Mouse (Mus musculus) regulatory T cell (primary cell): ENCODE data around the gene Txndc8.

Experiments used
- in situ Hi-C: fragments of 300-600 bp; cut with MboI, MseI; formaldehyde crosslinking; loops from one replicate; pipeline ENCODE4 v1.15.1; 2025; ENCODE audit warnings: high pct_unique_total_duplicates

The Txndc8 gene

DNA sequence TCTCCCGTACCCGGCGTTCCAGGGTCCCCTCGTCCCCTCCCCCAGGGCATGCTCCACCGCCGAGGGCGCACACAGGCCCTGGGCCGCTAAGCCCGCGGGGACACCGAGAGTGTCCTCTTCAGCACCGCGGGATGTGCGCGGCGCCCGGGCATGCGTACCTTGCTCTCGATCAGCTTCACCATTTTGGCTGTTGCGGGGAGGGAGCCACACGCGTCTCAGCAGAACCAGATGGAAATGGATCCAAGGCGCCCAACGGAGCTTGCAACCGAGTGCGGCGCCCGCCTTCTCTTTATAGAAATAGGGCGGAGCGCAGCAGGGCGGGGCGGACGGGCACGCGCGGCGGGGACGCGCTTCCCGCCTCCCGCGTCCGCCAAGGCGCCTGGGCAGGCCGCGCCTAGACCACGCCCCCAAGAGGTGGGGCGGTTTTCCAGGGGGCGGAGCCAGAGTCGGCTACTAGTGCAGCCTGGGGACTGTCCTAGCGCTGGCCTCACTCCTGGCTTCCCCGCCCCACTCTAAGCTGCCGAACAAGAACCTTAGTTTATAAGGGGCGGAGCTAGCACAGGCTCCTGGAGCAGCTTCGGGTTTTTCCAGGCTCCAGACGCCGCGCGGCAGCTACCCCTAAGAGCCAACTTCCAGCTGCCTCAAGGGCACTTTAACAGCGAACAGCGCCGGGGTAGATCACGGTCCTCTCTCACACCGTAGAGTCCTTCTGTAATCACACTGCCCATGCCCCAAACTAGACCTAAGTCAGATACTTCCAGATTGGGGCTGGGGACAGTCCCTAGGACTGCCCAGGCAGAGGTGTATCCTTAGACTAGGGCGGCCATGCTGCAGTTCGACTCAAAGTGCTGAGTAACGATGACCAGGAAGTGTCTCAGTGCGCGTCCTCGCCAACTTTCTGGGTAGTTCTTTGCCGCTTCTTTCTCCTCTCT, 52.6 kb downstream of the Txndc8 start, which contains the start of gene Txn1:
TSS of gene Txn1 (minus strand) at position 383 of the 932 bp plus-strand sequence.
- in situ Hi-C loops = no loop called here

DNA sequence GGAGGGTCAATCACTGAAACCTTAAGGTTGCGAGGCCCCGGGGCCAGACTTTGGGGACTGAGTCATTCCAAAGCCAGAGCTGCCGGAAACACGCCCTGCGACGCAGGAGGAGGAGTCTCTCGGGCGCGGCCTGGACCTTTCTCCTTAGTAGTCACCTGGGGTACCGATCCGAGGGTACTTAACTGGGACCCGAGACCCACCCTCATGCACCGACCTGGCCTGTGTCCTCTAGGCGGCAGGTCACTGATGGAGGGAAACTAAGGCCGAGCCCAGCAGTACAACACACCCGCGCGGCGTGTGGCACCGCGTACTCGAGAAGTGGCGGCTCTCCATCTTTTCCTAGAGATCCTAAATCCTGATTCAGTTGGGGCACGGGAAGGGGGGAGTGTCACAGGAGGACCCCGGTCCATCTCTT, 53.4 kb downstream of the Txndc8 start:
- in situ Hi-C loops = no loop called here

DNA sequence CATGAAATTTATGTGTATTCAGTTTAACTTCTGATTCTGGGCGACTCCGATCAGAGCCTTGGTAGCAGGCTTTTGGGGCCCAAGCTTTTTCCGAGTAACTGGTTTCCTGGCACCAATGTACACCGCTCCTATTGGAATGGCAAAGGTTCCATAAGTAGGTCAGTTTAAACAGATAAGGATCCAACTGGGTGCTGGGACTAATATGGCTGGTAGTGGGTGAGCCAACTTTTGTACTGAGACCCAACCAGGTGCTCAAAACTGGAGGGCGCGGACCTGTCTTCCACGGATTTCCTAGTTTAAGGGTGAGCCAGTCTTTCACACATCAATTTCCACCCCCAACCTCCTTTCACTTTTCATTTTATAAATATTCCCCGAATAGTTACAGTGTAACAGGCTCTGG, 53.9 kb downstream of the Txndc8 start:
- in situ Hi-C loops = no loop called here

DNA sequence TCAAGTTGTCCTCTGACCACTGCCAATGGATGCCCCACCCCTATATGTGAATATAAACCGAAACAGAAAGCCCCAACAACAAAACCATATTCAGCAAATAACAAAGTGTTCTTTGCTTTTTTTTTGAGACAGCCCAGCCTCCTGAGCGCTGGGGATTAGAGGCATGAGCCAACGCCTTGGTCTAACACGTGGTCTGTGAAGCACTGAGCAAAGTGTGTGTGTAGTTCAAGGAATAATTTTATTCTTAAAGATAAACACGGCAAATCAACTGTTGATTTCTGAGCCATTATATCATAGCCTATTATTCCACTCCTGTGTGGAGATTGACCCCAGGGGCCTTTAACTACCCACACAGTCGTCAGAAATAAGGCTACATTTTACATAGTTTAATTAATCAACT, 54.3 kb downstream of the Txndc8 start:
- in situ Hi-C loops = no loop called here

DNA sequence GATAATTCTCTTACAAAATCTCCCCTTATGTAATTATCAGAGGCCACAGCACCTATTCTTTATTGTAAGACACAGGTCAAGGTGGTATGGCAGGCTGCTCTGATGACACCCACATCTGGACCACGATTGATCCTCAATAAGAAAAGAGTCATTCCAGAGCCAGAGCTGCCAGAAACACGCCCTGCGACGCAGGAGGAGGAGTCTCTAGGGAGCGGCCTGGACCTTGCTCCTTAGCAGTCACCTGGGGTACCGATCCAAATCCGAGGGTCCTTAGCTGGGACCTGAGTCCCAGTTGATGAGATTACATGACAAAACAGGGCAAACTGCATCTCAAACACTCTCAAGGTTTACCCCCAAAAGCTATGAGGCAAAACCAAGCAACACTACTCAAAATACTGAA, 55.1 kb downstream of the Txndc8 start:
- in situ Hi-C loops = no loop called here

DNA sequence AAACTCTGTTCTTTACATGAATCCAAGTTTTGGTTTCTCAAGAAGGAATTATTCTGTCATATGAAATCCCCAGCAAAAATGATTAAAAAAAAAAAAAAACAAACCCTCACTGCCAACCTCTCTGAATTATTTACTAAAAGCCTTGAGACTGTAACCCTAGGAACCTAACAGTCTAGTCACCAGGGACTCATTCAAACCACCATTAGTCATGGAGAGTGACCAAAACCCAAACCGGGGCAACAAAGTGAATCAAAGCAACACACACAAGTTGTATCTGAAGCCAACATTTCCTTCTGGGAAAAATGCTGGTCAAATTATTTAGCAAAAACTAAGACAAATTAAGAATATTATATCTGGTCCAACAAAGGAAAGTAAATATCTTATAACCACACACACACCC, 56.0 kb downstream of the Txndc8 start:
- in situ Hi-C loops = no loop called here

DNA sequence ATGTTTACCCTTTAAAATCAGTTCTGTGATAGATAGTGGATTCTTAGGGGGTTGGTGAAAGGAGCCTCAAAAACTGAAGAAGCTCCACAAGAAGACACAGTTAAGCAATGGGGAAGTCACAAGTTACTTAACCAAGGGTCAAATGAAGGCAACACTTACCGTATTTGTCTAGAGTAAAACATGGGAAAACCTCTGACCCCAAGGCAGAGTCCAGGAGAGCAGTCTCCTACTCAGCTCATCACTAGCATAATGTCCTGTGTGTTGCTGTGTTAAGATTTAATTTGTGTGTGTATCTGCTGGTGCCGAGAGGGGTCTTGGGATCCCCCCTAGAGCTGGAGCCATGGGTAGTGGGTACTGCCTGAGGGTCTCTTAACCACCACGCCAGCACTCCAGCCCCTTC, 56.5 kb downstream of the Txndc8 start:
- in situ Hi-C loops = no loop called here

DNA sequence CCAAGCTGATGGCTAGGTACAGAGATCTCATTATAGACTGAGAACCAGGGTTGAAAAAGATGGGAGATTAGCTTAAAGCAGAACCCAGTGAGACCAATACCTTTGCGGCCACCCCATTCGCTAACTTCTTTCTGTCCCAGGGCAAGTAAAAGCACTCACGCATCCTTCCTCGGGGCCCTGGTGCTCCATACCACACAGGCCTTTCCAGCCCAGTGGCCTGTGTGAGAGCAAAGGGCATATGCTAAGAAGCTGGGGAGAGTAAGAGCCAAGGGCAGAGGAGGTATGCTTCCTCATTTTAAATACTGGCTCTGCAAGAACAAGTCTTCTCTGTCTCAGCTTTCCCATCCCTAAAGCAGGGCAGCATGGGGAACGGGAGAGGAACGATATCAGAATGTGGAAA, 59.1 kb downstream of the Txndc8 start:
- in situ Hi-C loops = no loop called here

DNA sequence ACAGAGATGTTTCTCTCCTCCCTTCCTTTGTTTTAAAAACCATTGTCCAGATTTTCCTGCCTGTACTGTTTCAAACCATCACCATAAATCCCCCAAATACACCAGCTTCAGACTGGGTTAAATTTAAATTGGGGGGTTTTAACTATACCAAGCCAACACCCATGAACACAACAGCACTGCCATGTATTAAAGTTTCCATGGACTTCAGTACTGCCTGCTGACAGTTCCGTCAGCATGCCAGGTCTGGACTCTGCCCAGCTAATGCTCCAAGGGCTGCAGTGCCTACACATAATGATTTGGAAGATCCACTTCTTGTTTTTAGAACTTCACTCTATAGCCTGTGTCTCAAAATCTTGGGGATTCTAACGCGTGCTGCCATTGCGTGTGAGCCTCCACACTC, 61.4 kb downstream of the Txndc8 start:
- in situ Hi-C loops = no loop called here

DNA sequence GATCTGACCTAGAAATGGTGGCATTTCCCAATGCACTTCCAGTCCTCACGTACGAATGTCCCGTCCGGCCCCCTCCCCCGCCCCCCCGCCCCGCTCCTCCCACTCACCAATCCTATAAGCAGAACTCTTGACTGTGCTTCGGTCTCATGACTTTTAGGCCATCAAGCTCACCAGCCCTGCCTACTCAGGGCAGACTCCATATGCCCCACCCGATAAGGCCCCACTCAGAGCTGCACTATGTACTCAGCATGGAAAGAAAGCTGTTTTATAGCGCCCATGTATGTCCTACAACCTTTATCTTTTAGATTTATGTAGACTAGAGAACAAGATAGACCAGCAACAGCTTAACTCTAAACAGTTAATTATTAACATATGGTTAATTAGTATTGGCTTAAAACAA, 61.9 kb downstream of the Txndc8 start:
- in situ Hi-C loops = no loop called here

DNA sequence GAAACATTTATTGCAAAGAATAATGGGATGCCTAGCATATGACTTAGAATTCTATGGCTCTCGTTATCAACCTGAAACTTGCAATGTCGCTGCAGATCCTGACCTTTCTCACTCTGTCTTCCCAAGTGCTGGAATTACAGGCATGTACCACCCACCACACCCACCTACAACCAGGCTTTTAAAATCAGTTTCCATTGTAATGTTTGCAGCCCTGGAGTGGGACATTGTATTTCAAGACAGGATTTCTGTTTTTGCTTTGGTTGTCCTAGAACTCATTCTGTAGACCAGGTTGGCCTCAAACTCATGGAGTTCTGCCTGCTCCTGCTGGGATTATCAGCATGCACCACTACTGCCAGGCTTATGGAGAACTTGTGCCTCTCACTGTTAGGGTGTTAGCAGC, 66.0 kb downstream of the Txndc8 start:
- in situ Hi-C loops = no loop called here

DNA sequence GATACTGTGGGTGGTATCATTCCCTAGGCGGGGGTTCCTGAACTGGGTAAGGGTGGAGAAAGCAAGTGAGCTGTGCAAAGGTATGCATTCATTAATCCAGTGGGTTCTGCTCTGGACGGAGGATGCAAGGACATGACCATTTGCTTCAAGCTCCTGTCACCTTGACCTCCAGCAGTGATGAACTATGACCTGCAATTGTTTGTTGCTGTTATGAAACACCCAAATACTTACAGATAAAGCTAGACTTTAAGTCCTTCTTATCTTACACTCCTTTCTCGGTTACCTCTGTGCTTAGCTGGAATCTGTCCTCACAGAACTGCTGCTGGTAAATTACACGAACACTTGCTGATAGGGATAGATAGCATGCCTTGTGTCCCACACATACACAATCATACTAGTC, 68.3 kb downstream of the Txndc8 start:
- in situ Hi-C loops = no loop called here

DNA sequence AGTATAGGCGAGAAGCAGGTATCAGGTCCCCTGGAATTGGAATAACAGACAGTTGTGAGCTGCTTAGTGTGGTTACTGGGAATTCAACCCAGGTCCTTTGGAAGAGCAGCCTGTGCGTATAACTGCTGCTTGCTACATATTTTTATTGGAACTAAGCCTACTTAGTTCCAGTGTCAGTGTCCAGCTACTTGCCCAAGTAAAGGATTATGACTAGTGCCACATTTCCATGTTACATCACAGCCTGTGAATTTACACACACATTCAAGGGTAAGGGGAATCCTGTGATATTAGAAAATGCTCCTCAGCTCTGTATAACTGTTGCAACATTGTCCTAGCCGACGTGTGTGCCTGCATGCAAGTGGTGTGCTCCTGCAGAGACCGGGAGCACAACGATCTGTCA, 71.6 kb downstream of the Txndc8 start:
- in situ Hi-C loops = no loop called here

DNA sequence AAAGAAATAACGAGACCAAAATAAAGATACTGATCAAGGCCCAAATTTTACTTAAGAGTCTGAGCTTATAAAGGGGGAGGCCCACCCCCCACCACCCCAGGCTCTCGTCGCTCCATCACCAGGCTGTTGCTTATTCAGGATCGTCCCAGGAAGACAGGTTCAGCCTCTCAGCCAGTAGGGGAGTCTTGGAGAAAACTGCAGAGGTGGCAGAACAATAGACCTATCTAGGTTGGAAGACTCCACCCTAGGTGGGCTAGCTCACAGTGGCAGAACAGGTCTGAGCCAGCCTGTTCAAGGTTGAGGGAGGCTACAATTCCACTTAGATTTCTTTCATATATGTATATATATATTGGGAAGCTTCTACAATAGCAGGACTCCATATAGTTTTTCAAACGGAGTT, 74.7 kb downstream of the Txndc8 start:
- in situ Hi-C loops = no loop called here
